Mouse (Mus musculus): ENCODE data around the gene Uqcrc2. TPM values are rescaled to one million over a fixed set of nuclear protein-coding genes. Genes with fewer than 3 reads are reported as not detected.

The Uqcrc2 gene
- polyA plus RNA-seq, 1 experiment from 2014 or later, result 195 TPM

DNA sequence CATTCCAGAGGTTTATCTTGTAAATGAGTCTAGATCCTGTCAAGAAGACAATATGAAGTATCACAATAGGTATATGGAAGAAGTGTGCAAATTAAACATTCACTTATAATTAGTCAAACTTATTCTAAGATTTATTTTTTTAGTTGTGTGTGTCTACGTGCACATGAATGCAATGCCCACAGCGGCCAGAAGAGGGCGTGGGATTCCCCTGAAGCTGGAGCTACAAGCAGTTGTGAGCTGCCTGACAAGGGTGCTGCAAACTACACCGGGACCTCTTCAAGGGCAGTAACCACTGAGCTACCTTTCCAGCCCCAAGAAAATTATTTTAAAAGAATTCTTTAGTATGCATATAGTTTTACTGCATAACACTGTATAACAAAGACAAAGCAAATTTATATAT lies 55.7 kb downstream of the Uqcrc2 start:
- Histone ChIP-seq H3K4me1 (ENCODE audit: insufficient read depth) (peaks cover under 1% of the 10 kb centered on the region; the same call in 1 of the 2 replicates), H3K4me2 (no peak overlapping the region), H3K27me3 (ENCODE audit: insufficient read depth, low read length) (no peaks in the 10 kb centered on the region), H3K9ac (no peak overlapping the region), H3K27ac (ENCODE audit: low read depth) (no peak overlapping the region), H3K4me3 (ENCODE audit: low read depth, low read length) (no peak overlapping the region), H3K9me3 (ENCODE audit: low read depth, low read length) (no peaks in the 10 kb centered on the region), H3K36me3 (ENCODE audit: insufficient read depth) (peaks cover 6% of the 10 kb centered on the region; the same call in 1 of the 2 replicates)
- DNase-seq, result peak; percentile 14
- TF ChIP-seq CTCF (IDR thresholded peaks at IDR 0.05; ENCODE audit: low read depth), result peak; percentile 23; the same call in 1 of the 2 replicates
- 70% methylated on average over 4 of the region's 4 CpGs for WGBS
- no peak for ATAC-seq (ENCODE audit: insufficient read depth)

DNA sequence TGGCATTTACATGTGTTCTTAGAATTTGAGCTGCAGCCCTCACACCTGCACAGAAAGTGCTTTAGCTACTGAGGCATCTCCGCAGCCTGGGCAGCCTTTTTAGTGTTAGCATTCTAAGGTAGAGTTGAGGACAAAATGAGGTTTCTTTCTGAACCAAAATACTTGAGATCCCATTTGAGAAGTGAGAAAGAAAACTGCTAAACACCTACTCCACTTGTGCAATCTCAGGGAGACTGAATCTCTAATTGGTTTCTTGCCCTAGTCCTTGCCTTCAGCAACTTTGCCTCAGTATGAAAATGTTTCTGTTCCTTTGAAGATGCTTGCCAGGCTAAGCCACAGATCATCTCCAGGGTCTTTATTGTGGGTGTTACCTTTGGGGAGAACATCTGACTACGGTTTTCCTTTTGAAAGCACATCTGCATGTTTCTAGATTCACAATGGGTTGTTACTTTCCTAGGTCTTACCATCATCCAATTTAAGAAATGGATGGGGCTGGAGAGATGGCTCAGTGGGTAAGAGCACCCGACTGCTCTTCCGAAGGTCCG lies 58.9 kb downstream of the Uqcrc2 start:
- Histone ChIP-seq H3K4me1 (ENCODE audit: insufficient read depth) (no peaks in the 10 kb centered on the region), H3K27ac (ENCODE audit: low read depth) (no peak overlapping the region), H3K4me3 (ENCODE audit: low read depth, low read length) (no peak overlapping the region), H3K9me3 (ENCODE audit: low read depth, low read length) (no peaks in the 10 kb centered on the region), H3K9ac (no peak overlapping the region), H3K4me2 (no peak overlapping the region), H3K27me3 (ENCODE audit: insufficient read depth, low read length) (no peaks in the 10 kb centered on the region), H3K36me3 (ENCODE audit: insufficient read depth) (peaks cover 4% of the 10 kb centered on the region; the same call in 1 of the 2 replicates)
- WGBS, result 94% methylated on average over 5 of the region's 5 CpGs
- ATAC-seq (ENCODE audit: insufficient read depth) (no peak), DNase-seq (no peak)
- TF ChIP-seq CTCF (IDR thresholded peaks at IDR 0.05; ENCODE audit: low read depth), result no peak

DNA sequence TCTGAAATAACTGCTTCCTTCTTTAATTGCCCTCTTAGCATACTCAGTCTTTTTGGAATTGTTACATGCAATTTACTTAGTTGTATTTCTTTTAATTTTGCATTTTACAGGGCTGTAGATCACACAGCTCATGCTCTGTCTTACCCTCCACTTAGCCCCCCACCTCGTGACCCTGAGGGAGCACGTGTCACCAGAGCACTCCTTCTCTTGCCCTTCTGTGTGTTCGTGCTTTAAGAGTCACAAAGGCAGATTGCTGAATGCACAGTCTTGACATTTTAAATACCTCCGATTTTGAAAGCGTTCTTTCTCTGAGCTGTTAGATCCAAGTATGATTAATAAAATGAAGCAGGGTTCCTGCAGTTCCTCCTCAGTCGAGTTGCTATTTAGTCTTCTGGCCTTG lies 60.2 kb downstream of the Uqcrc2 start:
- Histone ChIP-seq H3K4me2 (no peak overlapping the region), H3K27ac (ENCODE audit: low read depth) (no peak overlapping the region), H3K9ac (no peak overlapping the region), H3K36me3 (ENCODE audit: insufficient read depth) (peaks cover 4% of the 10 kb centered on the region; the same call in 1 of the 2 replicates), H3K9me3 (ENCODE audit: low read depth, low read length) (no peaks in the 10 kb centered on the region), H3K4me3 (ENCODE audit: low read depth, low read length) (no peak overlapping the region), H3K4me1 (ENCODE audit: insufficient read depth) (no peaks in the 10 kb centered on the region), H3K27me3 (ENCODE audit: insufficient read depth, low read length) (no peaks in the 10 kb centered on the region)
- 35% methylated on average over 6 of the region's 6 CpGs for WGBS
- no peak for TF ChIP-seq CTCF (IDR thresholded peaks at IDR 0.05; ENCODE audit: low read depth)
- DNase-seq (no peak), ATAC-seq (ENCODE audit: insufficient read depth) (no peak)

DNA sequence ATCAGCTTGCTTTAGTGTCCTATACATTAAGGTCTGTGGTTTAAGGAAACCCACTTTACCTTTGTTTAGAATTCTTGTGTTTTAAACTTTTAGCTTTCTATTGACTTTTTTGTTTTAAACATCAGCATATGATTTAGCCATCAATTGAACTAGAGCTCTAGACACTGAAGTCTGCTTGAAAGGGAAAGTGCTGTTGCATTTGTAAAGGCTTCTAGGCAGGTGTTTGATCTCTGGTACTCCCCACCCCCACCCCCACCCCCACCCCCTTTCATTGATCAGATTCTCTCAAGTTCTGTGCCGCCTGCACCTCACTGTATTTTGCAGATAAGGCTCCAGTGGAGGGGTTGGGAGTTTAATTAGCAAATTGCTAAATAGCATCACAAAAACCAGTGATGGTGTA lies 60.7 kb downstream of the Uqcrc2 start:
- no peak overlapping the region for H3K4me2 ChIP-seq
- no peak for TF ChIP-seq CTCF (IDR thresholded peaks at IDR 0.05; ENCODE audit: low read depth)
- H3K36me3 ChIP-seq (ENCODE audit: insufficient read depth), result peaks cover 4% of the 10 kb centered on the region; the same call in 1 of the 2 replicates
- no peak overlapping the region for H3K27ac ChIP-seq (ENCODE audit: low read depth)
- 79% methylated on average over 1 of the region's 1 CpGs for WGBS
- H3K27me3 ChIP-seq (ENCODE audit: insufficient read depth, low read length), result no peaks in the 10 kb centered on the region
- no peak overlapping the region for H3K4me3 ChIP-seq (ENCODE audit: low read depth, low read length)
- no peak overlapping the region for H3K9ac ChIP-seq
- no peaks in the 10 kb centered on the region for H3K9me3 ChIP-seq (ENCODE audit: low read depth, low read length)
- no peak for DNase-seq
- no peak for ATAC-seq (ENCODE audit: insufficient read depth)
- H3K4me1 ChIP-seq (ENCODE audit: insufficient read depth), result no peaks in the 10 kb centered on the region

DNA sequence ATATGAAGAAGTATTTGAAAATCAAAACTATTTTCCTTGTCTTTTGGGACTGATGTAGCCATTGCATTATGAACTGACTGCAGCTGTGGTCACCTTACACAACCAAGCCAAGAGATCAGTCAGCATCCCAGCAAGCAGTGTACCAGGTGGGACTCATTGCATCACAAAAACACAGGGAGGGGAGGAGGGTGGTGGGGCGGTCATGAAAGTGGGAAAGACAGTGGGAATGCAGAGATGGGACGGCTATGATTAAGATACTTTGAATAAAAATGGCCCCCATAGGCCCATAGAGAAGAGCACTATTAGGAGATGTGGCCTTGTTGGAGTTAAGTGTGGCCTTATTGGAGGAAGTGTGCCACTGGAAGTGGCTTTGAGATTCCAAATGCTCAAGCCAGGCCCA lies 61.4 kb downstream of the Uqcrc2 start:
- Histone ChIP-seq H3K4me3 (ENCODE audit: low read depth, low read length) (no peak overlapping the region), H3K27ac (ENCODE audit: low read depth) (no peak overlapping the region), H3K9ac (no peak overlapping the region), H3K27me3 (ENCODE audit: insufficient read depth, low read length) (no peaks in the 10 kb centered on the region), H3K4me2 (no peak overlapping the region), H3K4me1 (ENCODE audit: insufficient read depth) (no peaks in the 10 kb centered on the region), H3K36me3 (ENCODE audit: insufficient read depth) (peaks cover 2% of the 10 kb centered on the region; the same call in 1 of the 2 replicates), H3K9me3 (ENCODE audit: low read depth, low read length) (no peaks in the 10 kb centered on the region)
- DNase-seq (no peak), ATAC-seq (ENCODE audit: insufficient read depth) (no peak)
- TF ChIP-seq CTCF (IDR thresholded peaks at IDR 0.05; ENCODE audit: low read depth), result no peak
- whole genome bisulfite sequencing, result 93% methylated on average over 2 of the region's 2 CpGs

DNA sequence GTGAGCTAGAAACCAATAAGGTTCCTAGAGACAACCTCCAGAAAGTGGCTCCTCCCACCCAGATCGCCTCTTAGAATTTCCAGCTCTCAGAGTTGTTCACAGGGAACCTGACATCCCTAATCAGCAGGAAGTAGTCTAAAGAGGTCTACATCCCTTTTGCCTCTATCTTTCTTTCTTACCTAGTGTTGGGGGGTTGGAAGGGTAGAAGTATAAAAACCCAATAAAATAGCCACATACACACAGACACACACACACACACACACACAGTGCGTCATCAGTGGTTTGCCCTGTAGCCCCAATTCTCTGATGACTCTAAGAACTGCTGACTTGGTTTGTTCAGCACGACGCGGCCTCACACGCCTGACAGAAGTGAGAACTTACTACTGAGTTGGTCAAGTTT lies 64.6 kb downstream of the Uqcrc2 start:
- Histone ChIP-seq H3K9ac (no peak overlapping the region), H3K27me3 (ENCODE audit: insufficient read depth, low read length) (no peaks in the 10 kb centered on the region), H3K36me3 (ENCODE audit: insufficient read depth) (no peaks in the 10 kb centered on the region), H3K9me3 (ENCODE audit: low read depth, low read length) (no peaks in the 10 kb centered on the region), H3K27ac (ENCODE audit: low read depth) (no peak overlapping the region), H3K4me1 (ENCODE audit: insufficient read depth) (no peaks in the 10 kb centered on the region), H3K4me3 (ENCODE audit: low read depth, low read length) (no peak overlapping the region), H3K4me2 (no peak overlapping the region)
- DNase-seq (no peak), ATAC-seq (ENCODE audit: insufficient read depth) (no peak)
- 90% methylated on average over 6 of the region's 6 CpGs for WGBS
- TF ChIP-seq CTCF (IDR thresholded peaks at IDR 0.05; ENCODE audit: low read depth), result no peak

DNA sequence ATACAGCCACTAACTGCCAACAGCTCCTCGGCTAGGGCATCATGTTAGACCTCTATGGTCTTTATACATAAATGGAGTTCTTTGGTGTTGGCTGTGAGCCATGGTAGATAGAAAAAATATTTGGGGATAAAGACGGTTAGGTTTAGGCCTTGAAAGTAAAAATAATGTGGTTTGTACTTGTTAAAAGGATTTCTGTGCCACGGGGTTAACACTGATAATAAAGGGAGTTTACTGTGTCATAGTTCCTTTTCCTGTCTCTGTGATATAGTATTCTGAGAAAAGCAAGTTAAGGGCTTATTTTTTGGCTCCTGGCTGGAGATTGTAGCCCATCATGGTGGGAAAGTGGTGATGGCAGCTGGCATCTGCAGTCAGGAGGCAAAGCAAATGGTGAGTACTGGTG lies 68.9 kb downstream of the Uqcrc2 start:
- H3K27me3 ChIP-seq (ENCODE audit: insufficient read depth, low read length), result no peaks in the 10 kb centered on the region
- ATAC-seq (ENCODE audit: insufficient read depth), result no peak
- H3K27ac ChIP-seq (ENCODE audit: low read depth), result no peak overlapping the region
- H3K4me3 ChIP-seq (ENCODE audit: low read depth, low read length), result no peak overlapping the region
- no peak overlapping the region for H3K4me2 ChIP-seq
- DNase-seq, result peak; percentile 8
- H3K4me1 ChIP-seq (ENCODE audit: insufficient read depth), result no peaks in the 10 kb centered on the region
- H3K9ac ChIP-seq, result no peak overlapping the region
- no peaks in the 10 kb centered on the region for H3K36me3 ChIP-seq (ENCODE audit: insufficient read depth)
- H3K9me3 ChIP-seq (ENCODE audit: low read depth, low read length), result no peaks in the 10 kb centered on the region
- TF ChIP-seq CTCF (IDR thresholded peaks at IDR 0.05; ENCODE audit: low read depth), result no peak
- WGBS, result 44% methylated on average over 3 of the region's 3 CpGs

Other genes with a start within 250 kb of the Uqcrc2 start
- not detected in 2 replicates for gene Abca16, start 225.5 kb upstream of the Uqcrc2 start, polyA plus RNA-seq (2014; fragmentation: Nextera tagmentation; extraction: Ambion mirVana)
- 0.22 and 0.31 TPM in 2 replicates for gene Pdzd9, start 35.2 kb downstream of the Uqcrc2 start, polyA plus RNA-seq (2014; fragmentation: Nextera tagmentation; extraction: Ambion mirVana)
- 14.9 and 15.3 TPM in 2 replicates for gene Mosmo, start 42.4 kb downstream of the Uqcrc2 start, polyA plus RNA-seq (2014; fragmentation: Nextera tagmentation; extraction: Ambion mirVana)
- 0.20 and 0.27 TPM in 2 replicates for gene Vwa3a, start 104.1 kb downstream of the Uqcrc2 start, polyA plus RNA-seq (2014; fragmentation: Nextera tagmentation; extraction: Ambion mirVana)
- not detected in 2 replicates for gene Gm5737, start 177.2 kb downstream of the Uqcrc2 start, polyA plus RNA-seq (2014; fragmentation: Nextera tagmentation; extraction: Ambion mirVana)
- gene Eef2k, start 207.7 kb downstream of the Uqcrc2 start, polyA plus RNA-seq (2014; fragmentation: Nextera tagmentation; extraction: Ambion mirVana), result 11.2 and 13.0 TPM in 2 replicates